Mouse (Mus musculus): ENCODE measurements around the gene Anp32a. TPM values are rescaled to one million over a fixed set of nuclear protein-coding genes. Genes with fewer than 3 reads are reported as not detected.

Gene Anp32a
- polyA plus RNA-seq, 1 experiment from 2014 or later: 206 TPM

DNA sequence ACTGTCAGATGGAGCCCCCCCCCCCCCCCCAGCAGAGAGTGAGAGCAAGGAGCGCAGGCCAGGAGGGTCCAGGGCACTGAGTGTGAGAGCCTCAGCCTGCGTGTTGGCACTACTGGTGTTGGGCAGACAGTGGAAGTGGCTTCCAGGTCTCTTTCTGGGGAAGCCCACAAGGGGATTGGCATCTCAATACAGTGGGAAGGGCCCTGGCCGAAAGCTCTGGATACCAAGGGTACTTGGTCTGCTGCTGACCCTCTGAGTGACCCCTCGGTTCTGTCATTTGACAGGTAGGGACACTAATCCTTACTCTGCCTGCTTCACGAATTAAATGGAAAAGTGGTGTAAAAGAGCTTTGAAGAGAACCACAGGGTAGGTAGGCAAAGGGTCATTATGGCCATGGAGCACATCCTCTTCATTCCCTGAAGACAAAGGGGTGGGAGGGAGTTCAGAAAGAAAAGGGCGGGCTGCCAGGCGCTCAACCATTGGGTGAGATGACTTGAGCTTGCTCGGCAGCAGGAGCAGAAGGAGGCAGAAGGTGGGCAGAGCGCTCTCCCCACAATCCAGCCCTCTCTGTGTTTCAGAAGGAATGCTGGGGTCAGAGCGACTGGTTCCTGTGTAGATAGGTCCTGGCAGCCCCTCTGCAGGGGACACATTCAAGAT is 79.3 kb downstream of the Anp32a start:
- peaks cover 7% of the 10 kb centered on the region for H3K4me1 ChIP-seq (ENCODE audit: control insufficient read depth, insufficient read depth, low read length)
- peaks cover 4% of the 10 kb centered on the region for H3K9me3 ChIP-seq (ENCODE audit: control insufficient read depth, low read length)
- peak overlapping the region; percentile 39; the same call in 1 of the 2 replicates for H3K27ac ChIP-seq (ENCODE audit: low read length)
- 62% methylated on average over 9 of the region's 10 CpGs for WGBS
- H3K4me3 ChIP-seq (ENCODE audit: low read length): peak overlapping the region; percentile 32; the same call in 1 of the 2 replicates
- H3K4me2 ChIP-seq (ENCODE audit: low read depth, low read length): peak overlapping the region; percentile 57
- H3K36me3 ChIP-seq (ENCODE audit: control insufficient read depth, insufficient read depth, low read length): no peaks in the 10 kb centered on the region
- peak; percentile 27; the same call in 1 of the 2 replicates for ATAC-seq
- peak overlapping the region; percentile 60 for H3K9ac ChIP-seq (ENCODE audit: low read depth, low read length)
- H3K27me3 ChIP-seq (replicated peaks; ENCODE audit: control insufficient read depth, insufficient read depth, low read length): no peaks in the 10 kb centered on the region

GRCm38 (mm10) chr9:62421027-62421426 is 79.9 kb downstream of the Anp32a start:
- H3K4me1 ChIP-seq (ENCODE audit: control insufficient read depth, insufficient read depth, low read length): peaks cover 7% of the 10 kb centered on the region
- peaks cover 4% of the 10 kb centered on the region for H3K9me3 ChIP-seq (ENCODE audit: control insufficient read depth, low read length)
- H3K9ac ChIP-seq (ENCODE audit: low read depth, low read length): peak overlapping the region; percentile 60
- peak overlapping the region; percentile 57 for H3K4me2 ChIP-seq (ENCODE audit: low read depth, low read length)
- peak overlapping the region; percentile 39; the same call in 1 of the 2 replicates for H3K27ac ChIP-seq (ENCODE audit: low read length)
- H3K36me3 ChIP-seq (ENCODE audit: control insufficient read depth, insufficient read depth, low read length): no peaks in the 10 kb centered on the region
- no peaks in the 10 kb centered on the region for H3K27me3 ChIP-seq (replicated peaks; ENCODE audit: control insufficient read depth, insufficient read depth, low read length)
- ATAC-seq: peak; percentile 87
- peak overlapping the region; percentile 32 for H3K4me3 ChIP-seq (ENCODE audit: low read length)
- 6% methylated on average over 13 of the region's 13 CpGs for WGBS

DNA sequence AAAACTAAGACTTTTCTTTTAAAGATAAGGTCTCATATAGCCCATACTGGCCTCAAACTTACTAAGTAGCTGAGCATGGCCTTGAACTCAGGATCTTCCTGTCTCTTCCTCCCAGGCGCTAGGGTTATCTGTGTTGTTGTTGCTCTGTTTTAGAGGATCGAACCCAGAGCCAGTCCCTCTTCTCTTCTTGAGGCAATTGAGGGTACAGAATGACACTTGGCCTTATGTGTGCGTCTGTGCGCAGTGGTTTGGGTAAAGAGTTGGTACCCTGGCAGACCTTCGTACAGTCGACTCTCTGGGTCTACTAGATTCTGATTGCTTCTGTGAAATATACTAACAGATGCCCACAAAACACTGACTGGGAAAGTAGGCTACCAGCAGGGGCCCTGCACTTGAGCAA is 80.8 kb downstream of the Anp32a start:
- Histone ChIP-seq H3K27ac (ENCODE audit: low read length) (no peak overlapping the region), H3K27me3 (replicated peaks; ENCODE audit: control insufficient read depth, insufficient read depth, low read length) (no peaks in the 10 kb centered on the region), H3K9ac (ENCODE audit: low read depth, low read length) (no peak overlapping the region), H3K4me2 (ENCODE audit: low read depth, low read length) (no peak overlapping the region), H3K4me3 (ENCODE audit: low read length) (no peak overlapping the region), H3K9me3 (ENCODE audit: control insufficient read depth, low read length) (peaks cover 4% of the 10 kb centered on the region), H3K36me3 (ENCODE audit: control insufficient read depth, insufficient read depth, low read length) (no peaks in the 10 kb centered on the region), H3K4me1 (ENCODE audit: control insufficient read depth, insufficient read depth, low read length) (peaks cover 4% of the 10 kb centered on the region)
- no peak for ATAC-seq
- WGBS: 96% methylated on average over 6 of the region's 6 CpGs

GRCm38 (mm10) chr9:62422926-62423325 is 81.8 kb downstream of the Anp32a start:
- Histone ChIP-seq H3K4me3 (ENCODE audit: low read length) (no peak overlapping the region), H3K4me1 (ENCODE audit: control insufficient read depth, insufficient read depth, low read length) (peaks cover 4% of the 10 kb centered on the region), H3K4me2 (ENCODE audit: low read depth, low read length) (no peak overlapping the region), H3K36me3 (ENCODE audit: control insufficient read depth, insufficient read depth, low read length) (no peaks in the 10 kb centered on the region), H3K9me3 (ENCODE audit: control insufficient read depth, low read length) (peaks cover 4% of the 10 kb centered on the region), H3K9ac (ENCODE audit: low read depth, low read length) (no peak overlapping the region), H3K27me3 (replicated peaks; ENCODE audit: control insufficient read depth, insufficient read depth, low read length) (no peaks in the 10 kb centered on the region), H3K27ac (ENCODE audit: low read length) (no peak overlapping the region)
- 71% methylated on average over 10 of the region's 10 CpGs for WGBS
- no peak for ATAC-seq

GRCm38 (mm10) chr9:62423871-62424270 is 82.8 kb downstream of the Anp32a start:
- H3K4me1 ChIP-seq (ENCODE audit: control insufficient read depth, insufficient read depth, low read length): peaks cover 4% of the 10 kb centered on the region
- H3K27me3 ChIP-seq (replicated peaks; ENCODE audit: control insufficient read depth, insufficient read depth, low read length): no peaks in the 10 kb centered on the region
- H3K36me3 ChIP-seq (ENCODE audit: control insufficient read depth, insufficient read depth, low read length): no peaks in the 10 kb centered on the region
- no peak overlapping the region for H3K27ac ChIP-seq (ENCODE audit: low read length)
- no peaks in the 10 kb centered on the region; the same call in 1 of the 2 replicates for H3K9me3 ChIP-seq (ENCODE audit: control insufficient read depth, low read length)
- H3K4me3 ChIP-seq (ENCODE audit: low read length): no peak overlapping the region
- H3K9ac ChIP-seq (ENCODE audit: low read depth, low read length): no peak overlapping the region
- ATAC-seq: no peak
- WGBS: 96% methylated on average over 10 of the region's 10 CpGs
- H3K4me2 ChIP-seq (ENCODE audit: low read depth, low read length): no peak overlapping the region

DNA sequence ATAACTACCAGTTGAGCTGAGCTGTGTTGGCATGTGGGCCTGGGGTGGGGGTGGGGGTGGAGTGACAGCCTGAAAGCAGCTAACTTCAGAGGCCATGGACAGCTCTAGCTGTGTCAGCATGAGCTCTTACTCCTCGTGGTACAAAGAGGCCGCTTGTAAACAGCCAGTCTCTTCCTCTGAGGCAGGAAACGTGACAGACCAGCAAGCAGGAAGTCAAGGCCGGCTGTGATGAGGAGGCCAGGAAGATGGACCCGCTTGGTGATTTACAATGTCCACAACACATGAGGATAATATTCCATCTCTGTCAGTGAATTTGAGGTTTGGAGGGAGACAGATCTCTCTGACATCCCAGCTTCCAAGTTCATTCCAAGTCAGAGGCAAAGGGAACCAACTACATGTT is 84.2 kb downstream of the Anp32a start:
- H3K27ac ChIP-seq (ENCODE audit: low read length): no peak overlapping the region
- H3K4me2 ChIP-seq (ENCODE audit: low read depth, low read length): no peak overlapping the region
- no peak for ATAC-seq
- H3K36me3 ChIP-seq (ENCODE audit: control insufficient read depth, insufficient read depth, low read length): no peaks in the 10 kb centered on the region
- H3K4me1 ChIP-seq (ENCODE audit: control insufficient read depth, insufficient read depth, low read length): peaks cover 4% of the 10 kb centered on the region
- H3K9ac ChIP-seq (ENCODE audit: low read depth, low read length): no peak overlapping the region
- no peaks in the 10 kb centered on the region for H3K27me3 ChIP-seq (replicated peaks; ENCODE audit: control insufficient read depth, insufficient read depth, low read length)
- H3K9me3 ChIP-seq (ENCODE audit: control insufficient read depth, low read length): no peaks in the 10 kb centered on the region
- 46% methylated on average over 5 of the region's 5 CpGs for WGBS
- H3K4me3 ChIP-seq (ENCODE audit: low read length): no peak overlapping the region

GRCm38 (mm10) chr9:62426021-62426420 is 84.9 kb downstream of the Anp32a start:
- no peak for ATAC-seq
- no peaks in the 10 kb centered on the region for H3K36me3 ChIP-seq (ENCODE audit: control insufficient read depth, insufficient read depth, low read length)
- no peaks in the 10 kb centered on the region; the same call in 1 of the 2 replicates for H3K4me1 ChIP-seq (ENCODE audit: control insufficient read depth, insufficient read depth, low read length)
- H3K4me3 ChIP-seq (ENCODE audit: low read length): no peak overlapping the region
- H3K4me2 ChIP-seq (ENCODE audit: low read depth, low read length): no peak overlapping the region
- no peaks in the 10 kb centered on the region for H3K27me3 ChIP-seq (replicated peaks; ENCODE audit: control insufficient read depth, insufficient read depth, low read length)
- no peak overlapping the region for H3K27ac ChIP-seq (ENCODE audit: low read length)
- H3K9me3 ChIP-seq (ENCODE audit: control insufficient read depth, low read length): no peaks in the 10 kb centered on the region
- WGBS: 90% methylated on average over 19 of the region's 19 CpGs
- no peak overlapping the region for H3K9ac ChIP-seq (ENCODE audit: low read depth, low read length)

GRCm38 (mm10) chr9:62426531-62426930 is 85.4 kb downstream of the Anp32a start:
- Histone ChIP-seq H3K36me3 (ENCODE audit: control insufficient read depth, insufficient read depth, low read length) (no peaks in the 10 kb centered on the region), H3K9ac (ENCODE audit: low read depth, low read length) (no peak overlapping the region), H3K4me1 (ENCODE audit: control insufficient read depth, insufficient read depth, low read length) (no peaks in the 10 kb centered on the region), H3K9me3 (ENCODE audit: control insufficient read depth, low read length) (no peaks in the 10 kb centered on the region), H3K27me3 (replicated peaks; ENCODE audit: control insufficient read depth, insufficient read depth, low read length) (no peaks in the 10 kb centered on the region), H3K4me3 (ENCODE audit: low read length) (no peak overlapping the region), H3K27ac (ENCODE audit: low read length) (no peak overlapping the region), H3K4me2 (ENCODE audit: low read depth, low read length) (no peak overlapping the region)
- no peak for ATAC-seq
- WGBS: 94% methylated on average over 6 of the region's 6 CpGs

GRCm38 (mm10) chr9:62427010-62427409 is 85.9 kb downstream of the Anp32a start:
- Histone ChIP-seq H3K27me3 (replicated peaks; ENCODE audit: control insufficient read depth, insufficient read depth, low read length) (no peaks in the 10 kb centered on the region), H3K27ac (ENCODE audit: low read length) (no peak overlapping the region), H3K4me1 (ENCODE audit: control insufficient read depth, insufficient read depth, low read length) (no peaks in the 10 kb centered on the region), H3K9me3 (ENCODE audit: control insufficient read depth, low read length) (no peaks in the 10 kb centered on the region), H3K36me3 (ENCODE audit: control insufficient read depth, insufficient read depth, low read length) (no peaks in the 10 kb centered on the region), H3K4me2 (ENCODE audit: low read depth, low read length) (no peak overlapping the region), H3K4me3 (ENCODE audit: low read length) (no peak overlapping the region), H3K9ac (ENCODE audit: low read depth, low read length) (no peak overlapping the region)
- 77% methylated on average over 8 of the region's 8 CpGs for WGBS
- peak; percentile 82 for ATAC-seq

Data from intestine, embryonic 16.5 days (tissue).